Mouse (Mus musculus) olfactory bulb, adult 2 months (tissue): ENCODE results near the gene Inhbe.
A peak's percentile ranks its signal among the peaks of the same experiment; 100 is the strongest.

Source experiments
- CTCF ChIP-seq: fragments of 200-500 bp; IDR thresholded peaks from 2 replicates; pipeline ENCODE4 v1.5.1; 2012; ENCODE audit warnings: low read depth, mild to moderate bottlenecking, low read length, moderate library complexity; ENCODE audit not compliant: insufficient read depth
- POLR2A ChIP-seq: fragments of 200-500 bp; IDR thresholded peaks from 2 replicates; pipeline ENCODE4 v1.6.1; 2012; ENCODE audit warnings: mild to moderate bottlenecking, low read depth, low read length, moderate library complexity; ENCODE audit not compliant: insufficient read depth

- TF ChIP-seq POLR2A (no peak), CTCF (peak; percentile 75; the same call in 1 of the 2 replicates)
These were observed 41.9 kb downstream of the Inhbe start for GRCm38 (mm10) chr10:127312356-127312676.
